Mouse (Mus musculus) cortical plate, adult 2 months (tissue): Measurements from ENCODE around the gene Pola2.

Experiments
- CTCF ChIP-seq: fragments of 200-500 bp; IDR thresholded peaks from 2 replicates; pipeline ENCODE4 v1.5.1; 2011; ENCODE audit warnings: mild to moderate bottlenecking, control low read depth, low read length; ENCODE audit not compliant: insufficient read depth; ENCODE audit errors: extremely low read depth
- POLR2A ChIP-seq: fragments of 200-500 bp; IDR thresholded peaks from 2 replicates; pipeline ENCODE4 v1.6.1; 2011; ENCODE audit warnings: mild to moderate bottlenecking, low read length, control low read depth; ENCODE audit not compliant: insufficient read depth; ENCODE audit errors: extremely low read depth

DNA sequence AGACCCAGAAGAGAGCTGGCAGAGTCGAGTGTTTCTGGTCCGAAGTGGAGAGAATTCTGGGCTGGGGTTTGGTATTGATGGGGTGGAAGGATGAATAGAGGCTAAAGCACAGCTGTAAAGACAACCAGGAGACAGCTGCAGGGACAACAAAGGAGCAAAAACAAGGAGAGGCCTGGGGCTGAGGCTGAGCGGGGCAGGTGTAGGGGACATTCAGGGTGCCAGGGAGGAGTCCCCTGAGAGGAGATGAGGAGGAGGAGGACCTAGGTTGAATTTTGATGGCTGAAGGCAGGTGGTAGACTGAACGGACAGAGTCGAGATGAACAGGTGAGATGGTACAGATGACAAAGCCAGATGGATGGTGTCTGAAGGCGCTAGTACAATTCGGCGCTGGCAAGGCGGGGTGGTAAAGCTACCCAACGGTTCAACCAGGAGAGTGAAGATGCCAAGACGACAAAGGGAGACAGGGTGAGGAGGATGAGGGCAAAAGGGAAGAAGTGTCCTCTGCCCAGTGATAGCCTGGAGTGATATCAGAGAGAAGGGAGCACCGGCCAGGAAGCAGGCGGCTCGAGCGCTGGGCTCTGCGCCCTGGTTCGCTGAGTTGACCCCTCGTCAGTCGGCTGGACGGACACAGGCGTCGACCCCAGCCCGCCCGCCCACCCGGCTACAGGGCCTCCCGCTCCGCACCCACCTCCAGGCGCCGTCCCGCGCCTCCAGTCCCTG is 70.6 kb downstream of the Pola2 start:
- TF ChIP-seq POLR2A (no peak), CTCF (no peak)
